Comparison of ENCODE assay signal across 8 mouse cellular contexts in the genomic region with DNA sequence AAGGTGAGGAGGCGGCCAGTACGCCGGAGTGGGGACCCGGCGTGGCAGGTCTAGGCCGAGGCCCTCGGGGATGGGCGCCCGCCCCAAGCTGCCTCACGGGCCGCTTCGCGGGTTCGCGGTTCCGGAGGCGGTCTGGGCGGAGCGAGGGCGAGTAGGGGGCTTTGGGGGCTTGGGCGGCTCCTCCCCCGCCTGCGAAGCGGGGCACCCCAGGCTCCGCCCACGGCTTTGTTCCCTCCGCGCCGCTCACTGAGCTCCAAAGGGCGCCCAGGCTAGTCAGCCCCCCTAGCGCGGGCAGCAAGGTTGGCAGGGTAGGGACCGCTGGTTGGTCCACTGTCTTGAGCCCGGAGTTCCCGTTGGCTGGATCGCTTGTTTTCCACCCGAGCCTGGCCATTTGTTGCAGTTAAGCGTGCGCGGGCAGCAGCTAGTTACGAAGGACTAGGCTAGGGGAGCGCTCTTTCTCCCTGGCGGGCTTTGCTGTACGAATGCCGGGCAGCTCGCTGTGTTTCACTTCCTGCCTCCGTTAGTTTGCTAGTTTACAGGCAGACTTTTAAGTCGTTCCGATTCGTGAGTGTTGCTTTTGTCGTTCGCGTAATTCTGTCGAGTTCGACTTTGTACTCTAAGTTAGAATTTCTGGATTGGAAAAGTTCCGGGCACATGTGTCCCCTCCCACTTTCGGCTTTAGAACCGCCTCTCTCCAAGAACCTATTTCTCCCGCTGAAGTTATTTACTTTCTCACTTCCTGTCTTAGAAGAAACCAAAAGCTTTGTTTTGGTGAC. TPM values are rescaled to one million over a fixed set of nuclear protein-coding genes. Genes with fewer than 3 reads are reported as not detected.
DNase-seq lines count a peak whose midpoint lies in the region; ATAC-seq and TF ChIP-seq lines count a peak whose summit lies in the region.

No protein-coding gene starts in this region.

- H3K4me1 ChIP-seq in embryonic facial prominence, embryonic 15.5 days, result peaks cover 10% of the 10 kb centered on the region; the same call in 1 of the 2 replicates
- H3K4me1 ChIP-seq in heart, embryonic 12.5 days (replicated peaks), result peaks cover 17% of the 10 kb centered on the region
- peaks cover 8% of the 10 kb centered on the region; the same call in 1 of the 2 replicates for H3K4me1 ChIP-seq in kidney, postnatal 0 days (replicated peaks; ENCODE audit: insufficient read depth, low read length)
- peaks cover 16% of the 10 kb centered on the region for H3K4me1 ChIP-seq in liver, postnatal 0 days (ENCODE audit: insufficient read depth)
- H3K4me1 ChIP-seq in neural tube, embryonic 11.5 days (ENCODE audit: control insufficient read depth, insufficient read depth, low read length), result 0 out of 2 replicates have a peak, but pooled peaks cover 4% of the 10 kb centered on the region

- H3K9me3 ChIP-seq in embryonic facial prominence, embryonic 15.5 days (replicated peaks), result no peaks in the 10 kb centered on the region
- H3K9me3 ChIP-seq in heart, embryonic 12.5 days (replicated peaks), result no peaks in the 10 kb centered on the region
- H3K9me3 ChIP-seq in kidney, postnatal 0 days (replicated peaks; ENCODE audit: low read length), result no peaks in the 10 kb centered on the region
- no peaks in the 10 kb centered on the region for H3K9me3 ChIP-seq in liver, postnatal 0 days (ENCODE audit: low read length)
- H3K9me3 ChIP-seq in neural tube, embryonic 11.5 days (ENCODE audit: control insufficient read depth, low read length), result no peaks in the 10 kb centered on the region

- H3K4me2 ChIP-seq in embryonic facial prominence, embryonic 15.5 days (replicated peaks), result peak overlapping the region; percentile 56
- H3K4me2 ChIP-seq in heart, embryonic 12.5 days, result peak overlapping the region; percentile 74
- peak overlapping the region; percentile 61 for H3K4me2 ChIP-seq in kidney, postnatal 0 days (ENCODE audit: low read length)
- peak overlapping the region; percentile 88 for H3K4me2 ChIP-seq in liver, postnatal 0 days (ENCODE audit: low read depth, low read length)
- H3K4me2 ChIP-seq in neural tube, embryonic 11.5 days (ENCODE audit: low read depth), result peak overlapping the region; percentile 69

- no peaks in the 10 kb centered on the region for H3K27me3 ChIP-seq in C2C12 (ENCODE audit: control insufficient read depth, insufficient read depth, insufficient read length)
- H3K27me3 ChIP-seq in embryonic facial prominence, embryonic 15.5 days, result no peaks in the 10 kb centered on the region
- no peaks in the 10 kb centered on the region for H3K27me3 ChIP-seq in heart, embryonic 12.5 days (replicated peaks)
- no peaks in the 10 kb centered on the region for H3K27me3 ChIP-seq in kidney, postnatal 0 days (ENCODE audit: insufficient read depth, low read length)
- no peaks in the 10 kb centered on the region for H3K27me3 ChIP-seq in liver, postnatal 0 days (ENCODE audit: insufficient read depth, low read length)
- H3K27me3 ChIP-seq in neural tube, embryonic 11.5 days (ENCODE audit: control insufficient read depth, insufficient read depth, low read length), result no peaks in the 10 kb centered on the region

- peak; percentile 89 for ATAC-seq in embryonic facial prominence, embryonic 15.5 days (ENCODE audit: insufficient number of reproducible peaks, low FRiP score, low TSS enrichment, low read depth)
- ATAC-seq in heart, embryonic 12.5 days (ENCODE audit: insufficient number of reproducible peaks, low FRiP score), result peak; percentile 87
- peak; percentile 95 for ATAC-seq in kidney, postnatal 0 days (replicated peaks; ENCODE audit: low FRiP score, low read depth)
- ATAC-seq in liver, postnatal 0 days, result peak; percentile 84
- ATAC-seq in neural tube, embryonic 11.5 days (ENCODE audit: insufficient read depth, low FRiP score, low TSS enrichment), result peak; percentile 93

- H3K79me2 ChIP-seq in C2C12 (ENCODE audit: control insufficient read depth, insufficient read depth), result peaks cover 61% of the 10 kb centered on the region

- TF ChIP-seq CTCF in C2C12 (IDR thresholded peaks at IDR 0.05; ENCODE audit: control insufficient read depth, insufficient read depth, insufficient read length), result no peak
- no peak for TF ChIP-seq CTCF in kidney, postnatal 0 days (IDR thresholded peaks at IDR 0.05; ENCODE audit: low read depth)
- no peak for TF ChIP-seq CTCF in liver, postnatal 0 days (IDR thresholded peaks at IDR 0.05; ENCODE audit: low read depth)

- H3K79me3 ChIP-seq in C2C12 (ENCODE audit: low read depth), result peaks cover 48% of the 10 kb centered on the region

- H3K36me3 ChIP-seq in C2C12 (ENCODE audit: control insufficient read depth, insufficient read depth), result peaks cover 17% of the 10 kb centered on the region
- no peaks in the 10 kb centered on the region for H3K36me3 ChIP-seq in embryonic facial prominence, embryonic 15.5 days
- H3K36me3 ChIP-seq in heart, embryonic 12.5 days, result 0 out of 2 replicates have a peak, but pooled peaks cover 9% of the 10 kb centered on the region
- no peaks in the 10 kb centered on the region for H3K36me3 ChIP-seq in kidney, postnatal 0 days (ENCODE audit: insufficient read depth, low read length)
- no peaks in the 10 kb centered on the region for H3K36me3 ChIP-seq in liver, postnatal 0 days (replicated peaks; ENCODE audit: insufficient read depth, low read length)
- no peaks in the 10 kb centered on the region; the same call in 1 of the 2 replicates for H3K36me3 ChIP-seq in neural tube, embryonic 11.5 days (ENCODE audit: control insufficient read depth, insufficient read depth, low read length)

- DNase-seq in T-cell, adult 2 months (ENCODE audit: low spot score), result peak; percentile 75
- DNase-seq in kidney, postnatal 0 days (ENCODE audit: low spot score), result peak; percentile 93
- peak; percentile 82 for DNase-seq in liver, postnatal 0 days
- peak; percentile 92 for DNase-seq in neural tube, embryonic 11.5 days (ENCODE audit: low spot score)
- DNase-seq in thymus, postnatal 0 days (ENCODE audit: low spot score), result peak; percentile 89

- TF ChIP-seq EP300 in liver, postnatal 0 days (IDR thresholded peaks at IDR 0.05; ENCODE audit: low read depth), result no peak

- H3K27ac ChIP-seq in embryonic facial prominence, embryonic 15.5 days (replicated peaks), result peak overlapping the region; percentile 100
- peak overlapping the region; percentile 99 for H3K27ac ChIP-seq in heart, embryonic 12.5 days (ENCODE audit: poor library complexity, severe bottlenecking)
- H3K27ac ChIP-seq in kidney, postnatal 0 days, result peak overlapping the region; percentile 97
- peak overlapping the region; percentile 99 for H3K27ac ChIP-seq in liver, postnatal 0 days (ENCODE audit: low read depth)
- H3K27ac ChIP-seq in neural tube, embryonic 11.5 days (ENCODE audit: low read depth, low read length), result peak overlapping the region; percentile 97

- peak overlapping the region; percentile 80 for H3K4me3 ChIP-seq in C2C12 (ENCODE audit: insufficient read depth, poor library complexity, severe bottlenecking)
- peak overlapping the region; percentile 96 for H3K4me3 ChIP-seq in embryonic facial prominence, embryonic 15.5 days (replicated peaks)
- H3K4me3 ChIP-seq in heart, embryonic 12.5 days, result peak overlapping the region; percentile 74
- H3K4me3 ChIP-seq in kidney, postnatal 0 days (replicated peaks; ENCODE audit: low read depth, low read length), result peak overlapping the region; percentile 86
- peak overlapping the region; percentile 96 for H3K4me3 ChIP-seq in liver, postnatal 0 days (ENCODE audit: low read depth, low read length)
- H3K4me3 ChIP-seq in neural tube, embryonic 11.5 days (ENCODE audit: low read depth, low read length), result peak overlapping the region; percentile 59

- H3K9ac ChIP-seq in embryonic facial prominence, embryonic 15.5 days, result peak overlapping the region; percentile 89
- peak overlapping the region; percentile 80 for H3K9ac ChIP-seq in heart, embryonic 12.5 days
- H3K9ac ChIP-seq in kidney, postnatal 0 days (ENCODE audit: low read depth, low read length), result peak overlapping the region; percentile 83
- peak overlapping the region; percentile 96 for H3K9ac ChIP-seq in liver, postnatal 0 days (replicated peaks)
- peak overlapping the region; percentile 88 for H3K9ac ChIP-seq in neural tube, embryonic 11.5 days (ENCODE audit: low read length)

- under 1% methylated on average over 54 of the region's 59 CpGs for WGBS in embryonic facial prominence, embryonic 15.5 days
- WGBS in heart, embryonic 12.5 days, result under 1% methylated on average over 59 of the region's 59 CpGs
- WGBS in kidney, postnatal 0 days, result under 1% methylated on average over 55 of the region's 59 CpGs
- 1% methylated on average over 52 of the region's 59 CpGs for WGBS in liver, postnatal 0 days (ENCODE audit: insufficient replicate concordance)
- WGBS in neural tube, embryonic 11.5 days, result under 1% methylated on average over 38 of the region's 59 CpGs

- H3ac ChIP-seq in C2C12 (ENCODE audit: control insufficient read depth, insufficient read length, low read depth), result peak overlapping the region; percentile 99

TF ChIP-seq in C2C12, 6 proteins besides CTCF, POLR2A, EP300 and RAD21:
- TF ChIP-seq FOSL1 (IDR thresholded peaks at IDR 0.05; ENCODE audit: insufficient read depth, low read length, poor library complexity, severe bottlenecking), result no peak

RNA-seq across cellular contexts. Expression of a gene that starts 0.6 kb away (rescaled TPM):
- 46.2 TPM for polyA plus RNA-seq in C2C12 (2012; fragmentation: generic; extraction: Trizol)
- polyA plus RNA-seq in embryonic facial prominence, embryonic 15.5 days (2015; fragmentation: Nextera tagmentation; extraction: Ambion mirVana), result 62.8 and 65.8 TPM in 2 replicates
- polyA plus RNA-seq in heart, embryonic 12.5 days (2016; fragmentation: Nextera tagmentation; extraction: Ambion mirVana), result 62.0 and 64.3 TPM in 2 replicates
- polyA plus RNA-seq in kidney, postnatal 0 days (2015; fragmentation: Nextera tagmentation; extraction: Ambion mirVana), result 70.3 and 76.1 TPM in 2 replicates
- polyA plus RNA-seq in liver, postnatal 0 days (2015; fragmentation: Nextera tagmentation; extraction: Ambion mirVana), result 28.9 and 30.7 TPM in 2 replicates
- 108 and 110 TPM in 2 replicates for polyA plus RNA-seq in neural tube, embryonic 11.5 days (2014; fragmentation: Nextera tagmentation; extraction: Ambion mirVana)
- 76.1 and 87.8 TPM in 2 replicates for polyA plus RNA-seq in thymus, postnatal 0 days (2015; fragmentation: Nextera tagmentation; extraction: Ambion mirVana)

Comparison
In these comparisons a context has a peak if more than half of its experiments do, and no peak if none do; other contexts are left out.
1. Peak in every context shown above with its lines: DNase-seq, ATAC-seq, H3K4me3 ChIP-seq and H3K27ac ChIP-seq.